Comparison of ENCODE assay signal across 7 mouse cellular contexts in genomic region chr2:52619406-52619974, GRCm38 (mm10). TPM values are rescaled to one million over a fixed set of nuclear protein-coding genes. Genes with fewer than 3 reads are reported as not detected.
DNase-seq lines count a peak whose midpoint lies in the region; ATAC-seq and TF ChIP-seq lines count a peak whose summit lies in the region.

No protein-coding gene starts in this region.

- no peaks in the 10 kb centered on the region for H3K9me3 ChIP-seq in lung, embryonic 14.5 days (ENCODE audit: low read depth, low read length)
- no peaks in the 10 kb centered on the region for H3K9me3 ChIP-seq in heart, embryonic 14.5 days (ENCODE audit: control insufficient read depth, low read length)
- no peaks in the 10 kb centered on the region for H3K9me3 ChIP-seq in limb, embryonic 12.5 days
- H3K9me3 ChIP-seq in stomach, embryonic 14.5 days (ENCODE audit: control insufficient read depth, low read depth, low read length), result no peaks in the 10 kb centered on the region

- no peak for ATAC-seq in lung, embryonic 14.5 days (ENCODE audit: insufficient read depth)
- no peak for ATAC-seq in heart, embryonic 14.5 days (ENCODE audit: insufficient number of reproducible peaks, insufficient read depth, low FRiP score, low read depth)
- ATAC-seq in limb, embryonic 12.5 days (ENCODE audit: insufficient number of reproducible peaks, insufficient read depth, low FRiP score, low TSS enrichment, low read depth), result no peak
- no peak for ATAC-seq in stomach, embryonic 14.5 days (ENCODE audit: insufficient number of reproducible peaks, insufficient read depth, low FRiP score, low read depth)

- peak overlapping the region; percentile 59 for H3K4me2 ChIP-seq in lung, embryonic 14.5 days
- peak overlapping the region; percentile 68 for H3K4me2 ChIP-seq in heart, embryonic 14.5 days (ENCODE audit: low read length)
- peak overlapping the region; percentile 36 for H3K4me2 ChIP-seq in limb, embryonic 12.5 days
- H3K4me2 ChIP-seq in stomach, embryonic 14.5 days (replicated peaks; ENCODE audit: low read depth, low read length), result peak overlapping the region; percentile 40

- H3K27ac ChIP-seq in lung, embryonic 14.5 days (ENCODE audit: low read depth), result no peak overlapping the region
- no peak overlapping the region for H3K27ac ChIP-seq in heart, embryonic 14.5 days (replicated peaks in 1 of 2; ENCODE audit: control insufficient read depth in 1 of 2, insufficient read depth in 1 of 2, low read depth in 2 of 2, low read length in 2 of 2)
- H3K27ac ChIP-seq in limb, embryonic 12.5 days, result no peak overlapping the region
- no peak overlapping the region for H3K27ac ChIP-seq in stomach, embryonic 14.5 days (ENCODE audit: low read length)

- H3K4me1 ChIP-seq in lung, embryonic 14.5 days (ENCODE audit: insufficient read depth), result no peaks in the 10 kb centered on the region
- peaks cover 15 to 24% of the 10 kb centered on the region in 2 experiments for H3K4me1 ChIP-seq in heart, embryonic 14.5 days (ENCODE audit: control insufficient read depth in 2 of 2, insufficient read depth in 2 of 2, low read length in 2 of 2)
- H3K4me1 ChIP-seq in limb, embryonic 12.5 days (replicated peaks), result peaks cover 15% of the 10 kb centered on the region
- H3K4me1 ChIP-seq in stomach, embryonic 14.5 days (ENCODE audit: control insufficient read depth, insufficient read depth, low read length), result peaks cover 5% of the 10 kb centered on the region; the same call in 1 of the 2 replicates

- no peak overlapping the region; the same call in 1 of the 2 replicates for H3K9ac ChIP-seq in lung, embryonic 14.5 days
- H3K9ac ChIP-seq in heart, embryonic 14.5 days (ENCODE audit: low read length), result peak overlapping the region; percentile 51; the same call in 1 of the 2 replicates
- H3K9ac ChIP-seq in limb, embryonic 12.5 days (replicated peaks), result no peak overlapping the region
- no peak overlapping the region for H3K9ac ChIP-seq in stomach, embryonic 14.5 days (replicated peaks; ENCODE audit: low read depth, low read length)

- DNase-seq in lung, embryonic 14.5 days, result no peak
- no peak for DNase-seq in lung, postnatal 4 days
- no peak for DNase-seq in urinary bladder, postnatal 14 days (ENCODE audit: low spot score)
- DNase-seq in thymus, postnatal 14 days, result no peak

- peak overlapping the region; percentile 18 for H3K4me3 ChIP-seq in lung, embryonic 14.5 days (ENCODE audit: low read depth, low read length)
- peak overlapping the region; percentile 37 to 42 for H3K4me3 ChIP-seq in heart, embryonic 14.5 days (ENCODE audit: control insufficient read depth in 1 of 2, insufficient read depth in 1 of 2, low read depth in 1 of 2, low read length in 2 of 2)
- H3K4me3 ChIP-seq in limb, embryonic 12.5 days (replicated peaks), result peak overlapping the region; percentile 26
- H3K4me3 ChIP-seq in stomach, embryonic 14.5 days (ENCODE audit: low read depth, low read length), result peak overlapping the region; percentile 10; the same call in 1 of the 2 replicates

- H3K36me3 ChIP-seq in lung, embryonic 14.5 days (ENCODE audit: insufficient read depth), result no peaks in the 10 kb centered on the region
- H3K36me3 ChIP-seq in heart, embryonic 14.5 days (ENCODE audit: control insufficient read depth, insufficient read depth, low read length), result no peaks in the 10 kb centered on the region
- H3K36me3 ChIP-seq in limb, embryonic 12.5 days, result no peaks in the 10 kb centered on the region
- H3K36me3 ChIP-seq in stomach, embryonic 14.5 days (ENCODE audit: control insufficient read depth, insufficient read depth, low read length), result no peaks in the 10 kb centered on the region

- 26% methylated on average over 17 of the region's 17 CpGs for WGBS in lung, embryonic 14.5 days
- WGBS in heart, embryonic 14.5 days, result 33% methylated on average over 17 of the region's 17 CpGs
- WGBS in limb, embryonic 12.5 days, result 54% methylated on average over 17 of the region's 17 CpGs
- 41% methylated on average over 17 of the region's 17 CpGs for WGBS in stomach, embryonic 14.5 days

- no peak for TF ChIP-seq CTCF in lung, embryonic 14.5 days (IDR thresholded peaks at IDR 0.05; ENCODE audit: low read depth)

- H3K27me3 ChIP-seq in lung, embryonic 14.5 days (ENCODE audit: insufficient read depth, low read length), result no peaks in the 10 kb centered on the region
- H3K27me3 ChIP-seq in heart, embryonic 14.5 days (ENCODE audit: control insufficient read depth, insufficient read depth, low read length), result no peaks in the 10 kb centered on the region
- peaks cover 8% of the 10 kb centered on the region; the same call in 1 of the 2 replicates for H3K27me3 ChIP-seq in limb, embryonic 12.5 days
- no peaks in the 10 kb centered on the region for H3K27me3 ChIP-seq in stomach, embryonic 14.5 days (ENCODE audit: control insufficient read depth, insufficient read depth, low read length)

RNA-seq across cellular contexts. Expression of gene Cacnb4, which starts 57.1 kb away (rescaled TPM):
- 0.39 and 0.96 TPM in 2 replicates for polyA plus RNA-seq in lung, embryonic 14.5 days (2014; fragmentation: Nextera tagmentation; extraction: Ambion mirVana)
- polyA plus RNA-seq in heart, embryonic 14.5 days (2014; fragmentation: Nextera tagmentation; extraction: Ambion mirVana), result 0.43 and 0.49 TPM in 2 replicates
- 0.50 and 0.88 TPM in 2 replicates for polyA plus RNA-seq in limb, embryonic 12.5 days (2016; fragmentation: Nextera tagmentation; extraction: Ambion mirVana)
- polyA plus RNA-seq in stomach, embryonic 14.5 days (2014; fragmentation: Nextera tagmentation; extraction: Ambion mirVana), result 1.0 and 3.5 TPM in 2 replicates
